Mouse (Mus musculus): ENCODE data around the gene Dnm1l. TPM values are rescaled to one million over a fixed set of nuclear protein-coding genes. Genes with fewer than 3 reads are reported as not detected.
A peak's percentile ranks its signal among the peaks of the same experiment; 100 is the strongest.
"Not testable (repeated sequence)": the region's sequence is repeated elsewhere in the genome, so short reads cannot be mapped to it uniquely, and the experiment has no call there.

Gene Dnm1l
- 29.5 and 30.5 TPM in 2 replicates for total RNA-seq (2014; rRNA removed)
- 5.0 TPM in 2 replicates for polyA plus RNA-seq (2012; rRNA removed)

GRCm38 (mm10) chr16:16358481-16359100, at the start of gene Dnm1l:
TSS of gene Dnm1l (minus strand) at chr16:16358959.
- under 1% methylated on average over 55 of the region's 55 CpGs for WGBS
- peak within 1 kb of the TSS; percentile 97 for H3K4me3 ChIP-seq (ENCODE audit: insufficient read depth, low read depth, low read length)

DNA sequence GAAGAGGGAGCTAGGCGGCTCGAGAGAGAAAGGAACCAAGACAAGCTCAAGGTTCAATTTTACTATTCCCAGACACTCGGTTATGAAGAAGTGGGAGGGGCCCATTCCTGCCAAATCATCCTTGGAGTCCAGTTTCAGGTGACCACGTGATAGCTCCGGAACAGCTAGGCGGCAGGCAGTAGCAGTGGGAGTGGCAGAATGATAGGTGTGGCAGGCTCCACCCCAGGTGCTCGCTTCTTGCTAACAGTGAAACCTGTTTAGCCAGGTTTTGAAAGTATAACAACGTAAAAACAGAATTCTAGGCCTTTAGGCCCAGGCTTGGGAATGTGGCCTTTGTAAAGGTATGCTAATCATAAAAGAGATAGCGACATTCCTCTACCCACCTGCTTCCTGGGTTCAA, 8.5 kb upstream of the Dnm1l start:
- H3K36me3 ChIP-seq (ENCODE audit: control insufficient read depth, insufficient read depth, low read length); H3K27me3 ChIP-seq (ENCODE audit: control insufficient read depth, insufficient read depth, low read length); H3K9ac ChIP-seq (ENCODE audit: low read depth, low read length); DNase-seq (ENCODE audit: extremely low read depth, low read depth, low spot score); H3K27ac ChIP-seq (replicated peaks; ENCODE audit: insufficient read depth, low read depth, low read length); H3K79me2 ChIP-seq (ENCODE audit: control insufficient read depth, insufficient read depth, low read length); H3K4me1 ChIP-seq (ENCODE audit: control insufficient read depth, insufficient read depth, low read length); H3K4me3 ChIP-seq (ENCODE audit: insufficient read depth, low read depth, low read length): not testable (repeated sequence)
- 78% methylated on average over 9 of the region's 9 CpGs for WGBS

More at GRCm38 (mm10) chr16:16358481-16359100, at the start of gene Dnm1l:
- peak; percentile 86 for DNase-seq (ENCODE audit: extremely low read depth, low read depth, low spot score)
- no peaks in the 10 kb centered on the region for H3K36me3 ChIP-seq (ENCODE audit: control insufficient read depth, insufficient read depth, low read length)
- H3K4me1 ChIP-seq (ENCODE audit: control insufficient read depth, insufficient read depth, low read length): peaks cover 6% of the 10 kb centered on the region; the same call in 1 of the 2 replicates
- peaks cover 7% of the 10 kb centered on the region; the same call in 1 of the 2 replicates for H3K79me2 ChIP-seq (ENCODE audit: control insufficient read depth, insufficient read depth, low read length)
- H3K27me3 ChIP-seq (ENCODE audit: control insufficient read depth, insufficient read depth, low read length): no peaks in the 10 kb centered on the region
- peak; percentile 64; the same call in 1 of the 2 replicates for TF ChIP-seq POLR2A (IDR thresholded peaks at IDR 0.05; ENCODE audit: extremely low read depth, insufficient read depth, low read length)
- peak; percentile 24; the same call in 1 of the 2 replicates for TF ChIP-seq CTCF (IDR thresholded peaks at IDR 0.05; ENCODE audit: low read depth, low read length)
- H3K9ac ChIP-seq (ENCODE audit: low read depth, low read length): peak within 1 kb of the TSS; percentile 86
- H3K27ac ChIP-seq (replicated peaks; ENCODE audit: insufficient read depth, low read depth, low read length): peak within 1 kb of the TSS; percentile 69

DNA sequence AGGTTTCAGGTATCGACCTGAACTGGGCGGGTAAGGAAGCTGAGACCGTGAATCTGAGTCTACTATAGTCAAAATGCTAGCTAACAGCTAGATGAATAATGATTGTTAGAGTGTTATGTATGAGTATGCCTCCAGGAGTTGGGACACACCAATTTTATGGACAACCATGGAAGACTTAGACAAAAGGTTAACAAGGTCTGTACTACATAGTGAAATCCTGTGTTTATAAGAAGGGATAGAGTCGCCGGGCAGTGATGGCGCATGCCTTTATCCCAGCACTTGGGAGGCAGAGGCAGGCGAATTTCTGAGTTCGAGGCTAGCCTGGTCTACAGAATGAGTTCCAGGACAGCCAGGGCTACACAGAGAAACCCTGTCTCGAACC, 333 bp upstream of the Dnm1l start:
- H3K4me3 ChIP-seq (ENCODE audit: insufficient read depth, low read depth, low read length): peak overlapping the region; percentile 14; the same call in 1 of the 2 replicates
- H3K9ac ChIP-seq (ENCODE audit: low read depth, low read length); H3K36me3 ChIP-seq (ENCODE audit: control insufficient read depth, insufficient read depth, low read length); H3K27me3 ChIP-seq (ENCODE audit: control insufficient read depth, insufficient read depth, low read length); H3K79me2 ChIP-seq (ENCODE audit: control insufficient read depth, insufficient read depth, low read length); H3K27ac ChIP-seq (replicated peaks; ENCODE audit: insufficient read depth, low read depth, low read length); DNase-seq (ENCODE audit: extremely low read depth, low read depth, low spot score); H3K4me1 ChIP-seq (ENCODE audit: control insufficient read depth, insufficient read depth, low read length): not testable (repeated sequence)
- WGBS: 49% methylated on average over 9 of the region's 9 CpGs

DNA sequence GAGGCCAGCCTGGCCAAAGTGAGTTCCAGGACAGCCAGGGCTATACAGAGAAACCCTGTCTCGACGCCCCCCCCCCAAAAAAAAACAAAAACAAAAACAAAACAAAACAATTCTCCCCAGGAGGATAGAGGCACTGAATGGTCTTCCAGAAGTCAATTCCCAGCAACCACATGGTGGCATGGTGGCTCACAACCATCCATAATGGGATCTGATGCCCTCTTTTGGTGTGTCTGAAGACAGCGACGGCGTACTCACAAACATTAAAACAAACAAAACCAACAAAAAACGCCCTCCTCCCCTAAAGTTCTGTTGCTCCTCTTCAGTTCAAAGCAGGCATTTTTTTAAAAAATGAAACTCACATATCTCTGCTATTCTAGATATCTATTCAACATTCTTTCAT, 851 bp downstream of the Dnm1l start:
- Histone ChIP-seq H3K27me3 (ENCODE audit: control insufficient read depth, insufficient read depth, low read length) (no peaks in the 10 kb centered on the region), H3K9ac (ENCODE audit: low read depth, low read length) (peak overlapping the region; percentile 38; the same call in 1 of the 2 replicates), H3K79me2 (ENCODE audit: control insufficient read depth, insufficient read depth, low read length) (peaks cover 8% of the 10 kb centered on the region; the same call in 1 of the 2 replicates), H3K4me1 (ENCODE audit: control insufficient read depth, insufficient read depth, low read length) (peaks cover 6% of the 10 kb centered on the region; the same call in 1 of the 2 replicates), H3K27ac (replicated peaks; ENCODE audit: insufficient read depth, low read depth, low read length) (0 out of 2 replicates have a peak overlapping the region, but pooled peaks have one; percentile 21), H3K4me3 (ENCODE audit: insufficient read depth, low read depth, low read length) (peak overlapping the region; percentile 97), H3K36me3 (ENCODE audit: control insufficient read depth, insufficient read depth, low read length) (no peaks in the 10 kb centered on the region)
- no peak for TF ChIP-seq CTCF (IDR thresholded peaks at IDR 0.05; ENCODE audit: low read depth, low read length)
- TF ChIP-seq POLR2A (IDR thresholded peaks at IDR 0.05; ENCODE audit: extremely low read depth, insufficient read depth, low read length): no peak
- no peak for DNase-seq (ENCODE audit: extremely low read depth, low read depth, low spot score)
- WGBS: 2% methylated on average over 6 of the region's 6 CpGs

DNA sequence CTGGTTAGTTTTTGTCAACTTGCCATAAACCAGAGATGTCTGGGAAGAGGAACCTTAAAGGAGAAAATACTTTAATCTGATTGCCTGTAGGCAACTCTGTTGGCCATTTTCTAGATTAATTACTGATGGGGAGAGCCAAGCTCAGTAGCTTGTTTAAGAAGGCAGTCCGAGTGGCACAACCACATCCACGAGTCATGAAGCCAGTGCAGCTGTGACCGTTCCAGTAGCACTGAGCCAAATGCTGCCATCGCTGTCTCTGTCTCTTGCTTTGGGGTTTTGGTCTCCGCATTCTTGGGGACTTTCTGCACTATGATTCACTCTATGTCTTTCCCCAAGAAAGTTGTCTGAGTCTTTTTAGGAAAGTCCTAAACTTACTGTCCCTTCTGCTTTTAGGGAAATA, 12.3 kb downstream of the Dnm1l start:
- 93% methylated on average over 5 of the region's 5 CpGs for WGBS
- no peak for DNase-seq (ENCODE audit: extremely low read depth, low read depth, low spot score)
- Histone ChIP-seq H3K79me2 (ENCODE audit: control insufficient read depth, insufficient read depth, low read length) (no peaks in the 10 kb centered on the region; the same call in 1 of the 2 replicates), H3K4me3 (ENCODE audit: insufficient read depth, low read depth, low read length) (no peak overlapping the region), H3K9ac (ENCODE audit: low read depth, low read length) (no peak overlapping the region), H3K36me3 (ENCODE audit: control insufficient read depth, insufficient read depth, low read length) (peaks cover 16% of the 10 kb centered on the region), H3K27me3 (ENCODE audit: control insufficient read depth, insufficient read depth, low read length) (no peaks in the 10 kb centered on the region), H3K4me1 (ENCODE audit: control insufficient read depth, insufficient read depth, low read length) (no peaks in the 10 kb centered on the region), H3K27ac (replicated peaks; ENCODE audit: insufficient read depth, low read depth, low read length) (no peak overlapping the region)
- TF ChIP-seq CTCF (IDR thresholded peaks at IDR 0.05; ENCODE audit: low read depth, low read length) (no peak), POLR2A (IDR thresholded peaks at IDR 0.05; ENCODE audit: extremely low read depth, insufficient read depth, low read length) (no peak)

DNA sequence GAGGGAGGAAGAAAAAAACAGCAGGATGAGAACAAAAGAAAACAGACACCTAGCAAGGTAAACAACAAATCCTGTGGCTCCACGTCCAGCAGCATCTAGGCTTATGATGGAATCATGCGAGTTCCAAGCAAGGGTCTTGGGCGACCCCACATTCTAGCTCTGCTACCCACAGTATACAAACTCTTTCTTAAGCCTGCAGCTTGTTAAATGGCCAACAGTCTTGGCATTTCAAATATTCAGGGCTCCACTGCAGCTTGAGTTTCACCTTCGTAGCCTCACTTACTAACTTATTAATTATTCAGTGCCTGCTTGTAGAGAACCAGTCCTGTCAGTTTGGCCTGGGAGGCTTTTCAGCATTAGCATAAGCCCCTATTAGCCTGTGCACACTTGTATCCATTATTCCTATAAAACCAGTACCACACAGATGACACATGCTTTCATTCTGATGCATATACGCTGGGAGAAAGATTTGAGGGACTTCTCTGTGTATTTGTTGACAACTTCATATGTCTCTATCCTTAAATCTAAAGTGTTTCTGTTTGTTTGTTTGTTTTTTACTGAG, 32.9 kb downstream of the Dnm1l start:
- H3K27me3 ChIP-seq (ENCODE audit: control insufficient read depth, insufficient read depth, low read length): no peaks in the 10 kb centered on the region
- no peak for DNase-seq (ENCODE audit: extremely low read depth, low read depth, low spot score)
- no peak overlapping the region for H3K9ac ChIP-seq (ENCODE audit: low read depth, low read length)
- H3K27ac ChIP-seq (replicated peaks; ENCODE audit: insufficient read depth, low read depth, low read length): no peak overlapping the region
- no peaks in the 10 kb centered on the region for H3K79me2 ChIP-seq (ENCODE audit: control insufficient read depth, insufficient read depth, low read length)
- no peak overlapping the region for H3K4me3 ChIP-seq (ENCODE audit: insufficient read depth, low read depth, low read length)
- 90% methylated on average over 5 of the region's 5 CpGs for WGBS
- TF ChIP-seq CTCF (IDR thresholded peaks at IDR 0.05; ENCODE audit: low read depth, low read length) (no peak), POLR2A (IDR thresholded peaks at IDR 0.05; ENCODE audit: extremely low read depth, insufficient read depth, low read length) (no peak)
- H3K4me1 ChIP-seq (ENCODE audit: control insufficient read depth, insufficient read depth, low read length): no peaks in the 10 kb centered on the region
- peaks cover 53% of the 10 kb centered on the region for H3K36me3 ChIP-seq (ENCODE audit: control insufficient read depth, insufficient read depth, low read length)

All from liver, adult 2 months (tissue).